Mouse (Mus musculus) E14TG2a.4 (cell line): ENCODE measurements around the gene Trim58.

Experiments
- CTCF ChIP-seq: conservative IDR thresholded peaks from 2 replicates; pipeline ENCODE4 v1.5.1; 2014; ENCODE audit warnings: low read length
- POU5F1 ChIP-seq: IDR thresholded peaks from 2 replicates; pipeline ENCODE4 v1.6.1; 2014; ENCODE audit warnings: low read length, borderline replicate concordance

DNA sequence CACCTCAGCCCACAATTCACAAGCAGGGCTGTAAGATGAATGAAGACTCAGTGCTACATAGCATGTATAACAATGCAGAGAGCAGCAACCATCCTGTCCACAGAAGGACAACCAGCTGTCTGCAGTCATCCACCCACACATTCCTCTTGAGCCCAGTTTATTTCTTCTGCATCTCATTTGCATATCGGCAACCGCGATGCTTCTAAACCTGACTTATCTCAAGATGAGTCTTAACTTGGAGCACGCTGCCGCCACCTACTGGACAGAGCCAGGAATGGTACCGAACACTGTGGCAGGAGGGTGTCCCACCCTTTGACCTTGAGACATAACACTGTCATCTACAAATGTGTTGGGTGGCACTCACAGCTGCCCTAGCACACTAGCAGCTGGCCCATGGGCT is 3.1 kb downstream of the Trim58 start:
- TF ChIP-seq CTCF (peak; percentile 81), POU5F1 (no peak)
